Mouse (Mus musculus) layer of hippocampus, postnatal 36 days (tissue): ENCODE results near the gene Fetub. TPM values are rescaled to one million over a fixed set of nuclear protein-coding genes. Genes with fewer than 3 reads are reported as not detected.
A peak's percentile ranks its signal among the peaks of the same experiment; 100 is the strongest.
"Not testable (repeated sequence)": the region's sequence is repeated elsewhere in the genome, so short reads cannot be mapped to it uniquely, and the experiment has no call there.

ENCODE experiments used
- DNase-seq, 2 experiments: peaks; one replicate each; pipeline ENCODE4 v3.0.0; 2022
- total RNA-seq, 2 experiments: library from RNA; stranded (reverse); gene quantifications; 2 replicates each; pipeline ENCODE4 v1.2.3; 2021

Gene Fetub
- total RNA-seq, 2 experiments from 2014 or later = not detected

GRCm38 (mm10) chr16:22911986-22912385 lies 6.1 kb upstream of the Fetub start:
- no peak for DNase-seq

GRCm38 (mm10) chr16:22912886-22913285 lies 5.2 kb upstream of the Fetub start:
- DNase-seq = no peak

GRCm38 (mm10) chr16:22914276-22914675 lies 3.9 kb upstream of the Fetub start:
- no peak for DNase-seq

- no peak for DNase-seq
Measured at GRCm38 (mm10) chr16:22918664-22919312, 654 bp downstream of the Fetub start.

- DNase-seq = no peak
Measured at GRCm38 (mm10) chr16:22919971-22920854, 2.1 kb downstream of the Fetub start.

GRCm38 (mm10) chr16:22921761-22922160 lies 3.6 kb downstream of the Fetub start:
- no peak for DNase-seq

GRCm38 (mm10) chr16:22922433-22922832 lies 4.3 kb downstream of the Fetub start:
- DNase-seq = no peak

GRCm38 (mm10) chr16:22929575-22929974 lies 11.4 kb downstream of the Fetub start:
- peak; percentile 44 to 59 for DNase-seq

- no peak for DNase-seq
Measured at GRCm38 (mm10) chr16:22931431-22932200, 13.5 kb downstream of the Fetub start.

- no peak for DNase-seq
Measured at GRCm38 (mm10) chr16:22937631-22938030, 19.5 kb downstream of the Fetub start.

- no peak for DNase-seq
Measured at GRCm38 (mm10) chr16:22938541-22938940, 20.4 kb downstream of the Fetub start.

- DNase-seq = no peak
Measured at GRCm38 (mm10) chr16:22939120-22939695, 21.1 kb downstream of the Fetub start.

GRCm38 (mm10) chr16:22941825-22942476 lies 23.8 kb downstream of the Fetub start:
- DNase-seq = not testable (repeated sequence)

GRCm38 (mm10) chr16:22947371-22947770 lies 29.2 kb downstream of the Fetub start:
- DNase-seq = no peak

GRCm38 (mm10) chr16:22950840-22951395 lies 32.8 kb downstream of the Fetub start, which contains the start of gene Hrg:
Gene Hrg, plus strand, starts transcription at chr16:22951072.
- no peak for DNase-seq

- no peak for DNase-seq
Measured at GRCm38 (mm10) chr16:22953069-22953468, 34.9 kb downstream of the Fetub start.

GRCm38 (mm10) chr16:22955397-22956084 lies 37.4 kb downstream of the Fetub start:
- DNase-seq = no peak

GRCm38 (mm10) chr16:22956085-22956439 lies 37.9 kb downstream of the Fetub start:
- no peak for DNase-seq

GRCm38 (mm10) chr16:22961073-22961472 lies 42.9 kb downstream of the Fetub start:
- DNase-seq = no peak

- no peak for DNase-seq
Measured at GRCm38 (mm10) chr16:22962256-22962655, 44.1 kb downstream of the Fetub start.

GRCm38 (mm10) chr16:22963293-22963692 lies 45.2 kb downstream of the Fetub start:
- no peak for DNase-seq
